Mouse (Mus musculus) mammary gland, adult 2 months (tissue): ENCODE results near the gene Col25a1. TPM values are rescaled to one million over a fixed set of nuclear protein-coding genes. Genes with fewer than 3 reads are reported as not detected.

Source experiments
- polyA plus RNA-seq: library from polyadenylated mRNA; depleted of rRNA; stranded (reverse); fragments of >200 nt; gene quantifications from 2 replicates; pipeline ENCODE4 v1.2.3, GENCODE M21; 2012; ENCODE audit warnings: low replicate concordance; rRNA removed

The Col25a1 gene
- polyA plus RNA-seq = 0.08 and 0.37 TPM in 2 replicates

GRCm38 (mm10) chr3:130131201-130131600, at the start of gene Col25a1:
Gene Col25a1 (plus strand): TSS chr3:130131501.

GRCm38 (mm10) chr3:130617439-130617898, 486.2 kb downstream of the Col25a1 start, which contains the start of gene Etnppl:
Gene Etnppl (plus strand): TSS chr3:130617448.

Other genes starting within 250 kb of the Col25a1 start
- gene Casp6, start 230.1 kb upstream of the Col25a1 start, polyA plus RNA-seq = 24.8 and 33.9 TPM in 2 replicates
- gene Mcub, start 161.3 kb upstream of the Col25a1 start, polyA plus RNA-seq = 8.3 and 9.7 TPM in 2 replicates
- gene Sec24b, start 69.9 kb upstream of the Col25a1 start, polyA plus RNA-seq = 70.6 and 97.6 TPM in 2 replicates